Mouse (Mus musculus) forebrain, embryonic 14.5 days (tissue): ENCODE data around the gene Prkd2. TPM values are rescaled to one million over a fixed set of nuclear protein-coding genes. Genes with fewer than 3 reads are reported as not detected.

Experiments
- ATAC-seq: fragments of 200-750 bp; cut with Nextera tagmentation; 2 replicates; pipeline ENCODE4 v1.8.0; 2017; ENCODE audit warnings: mild to moderate bottlenecking, moderate library complexity
- DNase-seq: peaks from one replicate; pipeline ENCODE4 v3.0.0-alpha.2; 2015; ENCODE audit warnings: low spot score
- H3K27ac ChIP-seq: fragments of 300-500 bp; sonication (generic); 2 replicates; pipeline ENCODE4 v1.5.1; 2014; ENCODE audit warnings: low read depth, mild to moderate bottlenecking, control low read depth, low read length, moderate library complexity
- H3K27me3 ChIP-seq: fragments of 300-500 bp; sonication (generic); replicated peaks from 2 replicates; pipeline ENCODE4 v1.6.1; 2014; ENCODE audit warnings: low read length, control low read depth, mixed read lengths; ENCODE audit not compliant: control insufficient read depth, insufficient read depth
- H3K36me3 ChIP-seq: fragments of 300-500 bp; sonication (generic); 2 replicates; pipeline ENCODE4 v1.6.1; 2014; ENCODE audit warnings: low read length, control low read depth; ENCODE audit not compliant: control insufficient read depth, insufficient read depth
- H3K4me1 ChIP-seq: fragments of 300-500 bp; sonication (generic); 2 replicates; pipeline ENCODE4 v1.6.1; 2014; ENCODE audit warnings: antibody characterized with exemption, low read length, control low read depth; ENCODE audit not compliant: control insufficient read depth, insufficient read depth
- H3K4me2 ChIP-seq: fragments of 300-500 bp; sonication (generic); 2 replicates; pipeline ENCODE4 v1.6.1; 2014; ENCODE audit warnings: mild to moderate bottlenecking, control low read depth, low read length
- H3K4me3 ChIP-seq: fragments of 300-500 bp; sonication (generic); 2 replicates; pipeline ENCODE4 v1.5.1; 2014; ENCODE audit warnings: low read depth, low read length, control low read depth
- H3K9ac ChIP-seq: fragments of 300-500 bp; sonication (generic); 2 replicates; pipeline ENCODE4 v1.6.1; 2014; ENCODE audit warnings: mild to moderate bottlenecking, low read length, control low read depth, moderate library complexity
- H3K9me3 ChIP-seq: fragments of 300-500 bp; sonication (generic); replicated peaks from 2 replicates; pipeline ENCODE4 v1.6.1; 2016; ENCODE audit warnings: low read length, control low read depth, mixed read lengths; ENCODE audit not compliant: control insufficient read depth
- WGBS: fragments of 180-500 bp; shearing (Covaris S2); extraction: QIAGEN DNeasy Blood & Tissue Kit; methylation state at CpG from one replicate; pipeline ENCODE4 v1.1.7; 2014; 5-methylcytosine and 5-hydroxymethylcytosine counted together
- polyA plus RNA-seq: library from polyadenylated mRNA; unstranded; fragments of >200 nt; fragmentation: Nextera tagmentation; extraction: Ambion mirVana; gene quantifications from 2 replicates; pipeline ENCODE4 v1.2.1, GENCODE M21; 2014

The Prkd2 gene
- polyA plus RNA-seq, 1 experiment from 2014 or later, result 4.5 TPM

DNA sequence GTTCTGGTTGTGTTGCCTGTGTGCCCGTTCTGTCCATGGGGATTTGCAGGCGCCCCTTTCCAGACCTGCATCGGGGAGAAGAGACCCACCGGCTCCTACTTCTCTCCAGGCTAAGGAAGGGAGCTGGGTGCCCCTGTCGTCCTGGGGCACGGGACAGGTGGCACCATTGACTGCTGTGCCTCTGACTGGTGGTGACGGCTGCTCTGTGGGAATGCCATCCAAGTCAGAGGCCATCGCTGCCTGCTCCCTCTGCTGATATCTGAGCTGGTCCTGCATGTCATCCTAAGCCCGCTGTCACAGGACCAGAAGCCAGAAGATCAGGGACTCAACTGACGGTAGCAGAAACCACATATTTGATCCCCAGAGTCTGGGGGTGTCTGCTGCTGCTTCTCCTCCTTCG, 66.2 kb downstream of the Prkd2 start:
- Histone ChIP-seq H3K9me3 (no peaks in the 10 kb centered on the region), H3K4me1 (peaks cover 2% of the 10 kb centered on the region; the same call in 1 of the 2 replicates), H3K27ac (no peak overlapping the region), H3K27me3 (no peaks in the 10 kb centered on the region), H3K9ac (no peak overlapping the region), H3K4me3 (no peak overlapping the region), H3K4me2 (no peak overlapping the region), H3K36me3 (no peaks in the 10 kb centered on the region)
- WGBS, result 70% methylated on average over 11 of the region's 11 CpGs
- DNase-seq (no peak), ATAC-seq (no peak)

DNA sequence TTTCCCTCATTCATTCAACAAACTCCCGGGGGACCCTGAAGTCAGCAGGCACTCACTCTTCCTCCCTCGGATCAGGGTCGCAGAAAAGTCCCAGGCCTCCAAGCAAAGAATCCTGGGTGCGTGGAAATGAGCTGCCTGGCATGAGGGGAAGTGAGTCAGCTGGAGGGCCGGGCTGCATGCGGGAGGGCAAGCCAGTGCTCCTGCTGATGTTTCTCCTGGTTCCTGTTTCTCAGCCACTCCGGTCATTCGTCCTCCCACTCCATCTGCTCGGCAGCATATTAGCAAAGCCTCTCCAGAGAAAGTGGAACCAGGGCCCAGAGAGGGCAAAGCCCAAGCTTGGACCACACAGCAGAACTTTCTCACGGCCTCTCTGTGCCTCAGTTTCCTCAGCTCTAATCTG, 67.2 kb downstream of the Prkd2 start:
- peaks cover 10% of the 10 kb centered on the region for H3K36me3 ChIP-seq
- WGBS, result 63% methylated on average over 10 of the region's 10 CpGs
- H3K4me2 ChIP-seq, result no peak overlapping the region
- no peak overlapping the region for H3K9ac ChIP-seq
- no peak for ATAC-seq
- H3K9me3 ChIP-seq, result no peaks in the 10 kb centered on the region
- H3K27ac ChIP-seq, result no peak overlapping the region
- no peaks in the 10 kb centered on the region for H3K27me3 ChIP-seq
- H3K4me1 ChIP-seq, result peaks cover 2% of the 10 kb centered on the region; the same call in 1 of the 2 replicates
- no peak for DNase-seq
- H3K4me3 ChIP-seq, result no peak overlapping the region

DNA sequence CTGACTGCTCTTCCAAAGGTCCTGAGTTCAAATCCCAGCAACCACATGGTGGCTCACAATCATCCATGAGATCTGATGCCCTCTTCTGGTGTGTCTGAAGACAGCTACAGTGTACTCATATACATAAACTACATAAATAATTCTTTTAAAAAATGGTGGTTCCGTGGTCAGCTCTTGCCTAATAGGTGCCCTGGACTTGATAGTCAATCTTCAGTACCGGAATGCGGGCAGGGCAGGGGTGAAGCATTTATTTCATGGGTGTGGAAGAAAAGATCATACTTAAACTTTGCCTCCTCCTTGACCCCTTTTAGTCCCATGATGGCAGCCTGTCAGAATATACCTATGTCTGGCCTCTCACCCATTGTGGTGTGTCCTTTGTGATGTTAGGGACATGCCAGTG, 69.2 kb downstream of the Prkd2 start:
- Histone ChIP-seq H3K9ac (no peak overlapping the region), H3K4me2 (no peak overlapping the region), H3K4me1 (no peaks in the 10 kb centered on the region), H3K27me3 (no peaks in the 10 kb centered on the region), H3K4me3 (no peak overlapping the region), H3K36me3 (peaks cover 29% of the 10 kb centered on the region), H3K9me3 (no peaks in the 10 kb centered on the region), H3K27ac (no peak overlapping the region)
- ATAC-seq, result no peak
- DNase-seq, result no peak
- WGBS, result 94% methylated on average over 3 of the region's 3 CpGs

DNA sequence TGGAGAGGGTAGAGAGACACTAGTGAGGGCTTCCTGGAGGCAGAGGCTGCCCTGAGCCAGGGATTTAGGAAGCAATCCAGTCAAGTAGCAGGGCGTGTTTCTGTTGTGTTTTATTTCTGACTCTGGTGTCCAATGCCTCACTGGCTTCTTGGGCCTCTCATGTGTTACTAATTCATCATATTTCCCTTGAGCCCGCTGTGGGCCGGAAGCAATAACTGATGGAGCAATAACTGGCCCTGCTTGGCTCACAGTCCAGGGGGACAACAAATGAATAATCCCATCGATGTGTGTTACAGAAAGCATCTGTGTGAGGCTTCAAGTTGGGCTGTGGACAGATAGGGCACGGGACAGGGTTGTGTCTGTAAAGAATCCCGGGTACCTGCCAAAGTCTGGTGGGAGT, 69.7 kb downstream of the Prkd2 start:
- Histone ChIP-seq H3K4me1 (no peaks in the 10 kb centered on the region), H3K9me3 (no peaks in the 10 kb centered on the region), H3K4me3 (no peak overlapping the region), H3K27ac (no peak overlapping the region), H3K36me3 (peaks cover 34% of the 10 kb centered on the region), H3K27me3 (no peaks in the 10 kb centered on the region), H3K9ac (no peak overlapping the region), H3K4me2 (no peak overlapping the region)
- WGBS, result 87% methylated on average over 6 of the region's 6 CpGs
- ATAC-seq (no peak), DNase-seq (no peak)

DNA sequence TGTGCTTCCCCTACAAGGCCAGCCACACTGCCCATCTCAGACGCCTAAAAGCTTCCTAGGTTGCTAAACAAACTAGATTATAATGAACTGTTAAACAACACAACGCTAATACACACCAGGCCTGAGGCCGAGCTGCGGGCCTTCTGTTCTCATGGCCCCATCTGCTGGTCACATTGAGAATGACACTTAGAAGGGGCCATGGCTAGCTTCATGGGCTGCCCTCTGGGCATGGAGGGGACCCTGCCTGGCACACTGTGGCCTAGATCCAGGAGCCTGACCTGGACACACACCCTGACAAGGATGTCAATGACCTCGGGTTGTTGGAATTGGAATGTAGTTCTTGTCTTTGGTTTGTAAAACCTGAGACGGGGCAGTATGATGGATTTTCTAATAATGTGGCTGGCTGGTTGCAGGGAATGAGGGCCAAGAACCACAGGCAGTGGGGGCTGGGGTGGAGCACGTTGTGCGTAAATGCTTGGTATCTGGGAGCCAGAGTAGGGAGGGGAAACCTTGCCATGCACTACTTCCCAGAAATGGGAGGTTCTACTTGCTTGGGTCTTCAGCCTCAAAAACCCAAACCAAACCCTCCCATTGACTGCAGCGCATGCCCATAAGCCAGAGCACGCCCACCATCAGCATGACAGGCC, 71.2 kb downstream of the Prkd2 start:
- H3K4me1 ChIP-seq, result no peaks in the 10 kb centered on the region
- H3K27me3 ChIP-seq, result no peaks in the 10 kb centered on the region
- DNase-seq, result peak; percentile 80
- ATAC-seq, result peak; percentile 79
- peaks cover 50% of the 10 kb centered on the region for H3K36me3 ChIP-seq
- no peak overlapping the region for H3K4me3 ChIP-seq
- H3K27ac ChIP-seq, result 0 out of 2 replicates have a peak overlapping the region, but pooled peaks have one; percentile 14
- no peak overlapping the region for H3K9ac ChIP-seq
- H3K9me3 ChIP-seq, result no peaks in the 10 kb centered on the region
- no peak overlapping the region for H3K4me2 ChIP-seq
- WGBS, result 39% methylated on average over 10 of the region's 10 CpGs

DNA sequence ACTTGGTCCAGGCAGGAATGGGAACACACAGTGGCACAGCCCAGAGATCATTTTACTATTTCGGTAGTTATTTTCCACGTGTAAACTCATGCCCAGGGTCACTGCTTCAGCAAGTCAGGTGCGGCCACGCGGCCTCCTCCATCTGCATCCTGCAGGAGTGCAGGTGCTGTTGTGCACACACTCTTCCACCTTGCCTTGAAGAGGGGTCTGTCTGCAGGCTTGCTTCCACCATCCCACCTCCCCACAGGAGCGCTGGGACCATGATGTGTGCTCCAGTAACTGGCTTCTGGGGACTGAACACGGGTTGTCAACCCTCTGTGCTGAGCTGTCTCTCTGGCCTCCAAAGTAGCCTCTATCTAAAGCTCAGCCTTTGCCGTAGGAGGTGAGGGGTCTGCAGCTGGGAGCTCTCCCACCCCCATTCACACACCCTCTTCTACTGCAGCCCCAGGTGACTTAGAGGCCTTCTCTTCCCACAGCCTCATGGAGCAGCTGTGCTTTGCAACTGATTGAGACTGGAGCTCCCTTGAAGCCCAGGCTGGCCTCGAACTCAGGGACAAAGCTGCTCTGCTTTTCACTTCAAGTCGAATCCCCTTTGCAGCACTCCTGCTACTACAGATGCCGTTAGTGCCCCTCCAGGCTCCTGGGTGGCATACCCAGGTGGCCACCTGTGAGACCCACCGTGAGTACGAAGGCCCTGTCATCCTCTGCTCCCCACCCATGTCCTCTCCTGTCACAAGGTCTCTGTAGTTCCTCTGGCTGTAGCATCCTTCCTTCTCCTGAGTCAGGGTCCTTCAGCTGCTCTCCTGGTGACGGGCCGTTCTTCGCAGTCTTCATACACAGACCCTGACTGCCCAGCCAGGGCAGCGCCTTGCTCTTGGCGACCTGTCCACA, 72.0 kb downstream of the Prkd2 start:
- no peak for DNase-seq
- no peaks in the 10 kb centered on the region for H3K9me3 ChIP-seq
- no peak overlapping the region for H3K4me3 ChIP-seq
- 0 out of 2 replicates have a peak overlapping the region, but pooled peaks have one; percentile 14 for H3K27ac ChIP-seq
- no peak for ATAC-seq
- peaks cover 57% of the 10 kb centered on the region for H3K36me3 ChIP-seq
- no peak overlapping the region for H3K4me2 ChIP-seq
- H3K27me3 ChIP-seq, result no peaks in the 10 kb centered on the region
- peaks cover 3% of the 10 kb centered on the region; the same call in 1 of the 2 replicates for H3K4me1 ChIP-seq
- 83% methylated on average over 18 of the region's 18 CpGs for WGBS
- no peak overlapping the region for H3K9ac ChIP-seq

DNA sequence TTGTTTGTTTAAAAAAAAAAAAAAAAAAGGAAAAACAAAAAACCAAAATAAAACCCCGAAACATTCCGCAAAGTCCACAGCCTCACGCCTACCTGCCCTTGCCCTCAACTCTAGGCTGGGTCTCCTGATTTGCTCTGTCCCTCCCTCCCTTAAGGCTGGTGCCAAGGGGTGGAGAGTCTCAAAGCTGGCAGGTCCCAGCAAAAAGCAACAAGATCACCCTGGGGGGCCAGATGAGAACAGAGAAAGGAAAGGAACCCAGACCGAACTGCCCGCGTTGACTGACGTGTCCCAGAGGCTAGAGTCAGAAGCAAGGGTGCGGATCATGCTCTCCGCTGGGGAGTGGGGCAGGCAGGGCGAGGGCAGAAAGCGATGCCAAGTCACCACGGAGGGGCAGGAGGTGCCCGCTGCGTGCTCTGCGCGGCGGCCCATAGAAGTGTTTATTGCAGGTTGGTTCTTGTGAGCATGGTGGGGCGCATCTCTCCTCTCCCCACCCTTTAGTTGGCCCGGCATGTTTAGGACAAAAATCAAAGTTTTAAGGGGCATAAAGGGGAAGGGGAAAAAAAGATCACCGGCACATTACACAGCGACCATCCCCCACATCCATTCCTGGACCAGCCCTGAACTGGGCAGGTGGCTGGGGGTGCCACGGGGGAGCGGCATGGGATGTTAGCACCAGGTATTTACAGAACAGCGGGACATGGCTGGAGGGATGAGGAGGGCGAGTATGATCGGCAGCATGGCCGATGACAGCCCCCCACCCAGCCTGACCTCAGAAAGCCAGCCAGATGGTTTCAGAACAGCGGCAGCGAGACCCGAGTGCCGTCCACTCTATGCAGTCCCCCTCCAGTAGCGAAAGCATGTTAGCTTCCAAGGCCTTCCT, 73.0 kb downstream of the Prkd2 start:
- 93% methylated on average over 32 of the region's 32 CpGs for WGBS
- no peak for DNase-seq
- no peaks in the 10 kb centered on the region for H3K27me3 ChIP-seq
- no peak overlapping the region for H3K4me3 ChIP-seq
- no peak overlapping the region for H3K27ac ChIP-seq
- H3K4me2 ChIP-seq, result no peak overlapping the region
- H3K36me3 ChIP-seq, result peaks cover 59% of the 10 kb centered on the region
- no peaks in the 10 kb centered on the region for H3K9me3 ChIP-seq
- H3K9ac ChIP-seq, result no peak overlapping the region
- ATAC-seq, result no peak
- H3K4me1 ChIP-seq, result peaks cover 7% of the 10 kb centered on the region

DNA sequence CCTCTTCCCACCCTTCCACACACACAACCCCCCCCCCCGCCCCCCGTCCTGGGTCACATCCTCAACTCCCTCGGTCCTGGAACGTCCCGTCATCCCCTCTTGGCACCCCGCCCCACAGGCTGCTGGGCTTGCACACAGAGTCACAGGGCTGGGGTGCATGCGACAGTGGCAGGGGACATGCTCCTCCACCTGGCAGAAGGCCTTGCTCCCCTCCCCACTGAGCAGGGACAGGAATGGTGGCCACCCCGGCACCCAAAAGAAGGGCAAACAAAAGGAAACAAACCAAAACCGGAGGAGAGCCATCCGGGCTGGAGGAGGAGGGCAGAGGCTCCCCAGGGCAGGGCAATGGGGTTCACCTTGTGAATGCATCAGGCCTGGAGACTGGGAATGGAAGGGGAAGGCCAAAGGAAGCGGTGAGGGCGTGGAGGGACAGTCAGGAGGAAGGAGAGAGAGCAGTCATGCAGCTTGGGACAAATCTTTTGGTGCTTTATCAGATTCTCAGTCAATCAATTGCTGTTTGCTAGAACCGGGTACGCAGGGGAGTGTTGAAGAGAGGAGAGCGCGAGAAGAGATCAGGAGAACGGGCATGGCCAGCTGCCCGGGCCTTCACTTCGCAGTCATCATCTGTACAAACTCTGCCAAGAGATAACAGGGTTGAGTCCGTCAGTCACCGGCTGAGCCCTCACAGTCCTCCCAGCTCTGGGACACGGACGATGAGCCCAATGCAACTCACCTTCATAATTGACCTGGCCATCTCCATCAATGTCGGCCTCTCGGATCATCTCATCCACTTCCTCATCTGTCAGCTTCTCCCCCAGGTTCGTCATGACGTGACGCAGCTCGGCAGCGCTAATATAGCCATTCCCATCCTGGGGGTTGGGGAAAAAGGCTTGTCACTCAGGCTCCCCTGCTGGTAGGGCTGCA, 73.9 kb downstream of the Prkd2 start:
- H3K27me3 ChIP-seq, result no peaks in the 10 kb centered on the region
- 87% methylated on average over 30 of the region's 30 CpGs for WGBS
- H3K4me2 ChIP-seq, result no peak overlapping the region
- DNase-seq, result no peak
- H3K27ac ChIP-seq, result no peak overlapping the region
- peaks cover 68% of the 10 kb centered on the region for H3K36me3 ChIP-seq
- H3K4me1 ChIP-seq, result peaks cover 16% of the 10 kb centered on the region
- no peak overlapping the region for H3K4me3 ChIP-seq
- no peaks in the 10 kb centered on the region for H3K9me3 ChIP-seq
- H3K9ac ChIP-seq, result no peak overlapping the region
- no peak for ATAC-seq
